Mouse (Mus musculus): ENCODE results near the gene Mogs. TPM values are rescaled to one million over a fixed set of nuclear protein-coding genes. Genes with fewer than 3 reads are reported as not detected.

Mogs gene
- polyA plus RNA-seq, 1 experiment, result 33.2 TPM

DNA sequence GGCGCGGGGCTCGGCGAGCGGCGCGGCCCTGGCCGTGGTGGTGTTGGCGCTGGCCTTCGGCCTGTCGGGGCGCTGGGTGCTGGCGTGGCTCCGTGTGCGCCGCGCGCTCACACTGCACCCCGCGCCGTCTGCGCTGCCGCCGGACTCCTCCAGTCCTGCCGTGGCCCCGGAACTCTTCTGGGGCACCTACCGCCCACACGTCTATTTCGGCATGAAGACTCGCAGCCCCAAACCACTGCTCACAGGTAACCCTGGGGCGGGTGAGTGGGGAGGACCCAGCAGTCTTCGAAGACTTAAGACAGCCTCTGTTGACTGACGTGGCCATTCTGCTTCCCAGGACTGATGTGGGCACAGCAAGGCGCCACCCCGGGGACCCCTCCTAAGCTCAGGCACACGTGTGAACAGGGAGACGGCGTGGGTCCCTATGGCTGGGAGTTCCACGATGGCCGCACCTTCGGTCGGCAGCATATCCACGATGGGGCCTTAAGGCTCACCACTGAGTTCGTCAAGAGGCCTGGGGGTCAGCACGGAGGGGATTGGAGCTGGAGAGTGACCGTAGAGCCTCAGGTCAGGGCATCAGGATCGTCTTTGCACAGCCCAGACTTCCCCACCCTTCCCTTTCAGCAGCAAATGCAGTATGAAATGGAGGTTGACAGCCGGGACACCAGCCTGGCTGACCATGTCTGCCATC is 531 bp downstream of the Mogs start:
- Histone ChIP-seq H3K27me3 (ENCODE audit: control insufficient read depth, insufficient read depth, insufficient read length) (no peaks in the 10 kb centered on the region), H3K4me3 (peak overlapping the region; percentile 75), H3K79me2 (ENCODE audit: control insufficient read depth, insufficient read depth) (peaks cover 20% of the 10 kb centered on the region), H3K36me3 (ENCODE audit: control insufficient read depth, insufficient read depth) (no peaks in the 10 kb centered on the region), H3K4me2 (ENCODE audit: low read depth) (peak overlapping the region; percentile 88), H3ac (ENCODE audit: control insufficient read depth, insufficient read length) (peak overlapping the region; percentile 90)
- no peak for TF ChIP-seq POLR2A (IDR thresholded peaks at IDR 0.05; ENCODE audit: insufficient read length, low read depth)
- no peak for TF ChIP-seq MYOD1 (IDR thresholded peaks at IDR 0.05; ENCODE audit: control insufficient read depth in 1 of 3, insufficient read length in 2 of 3, low read depth in 2 of 3)
- TF ChIP-seq TCF12 (IDR thresholded peaks at IDR 0.05; ENCODE audit: insufficient read depth, poor library complexity, severe bottlenecking), result no peak
- no peak for TF ChIP-seq MYOG (IDR thresholded peaks at IDR 0.05; ENCODE audit: control insufficient read depth in 1 of 3, insufficient read depth in 1 of 3, insufficient read length in 2 of 3, low read depth in 2 of 3)
- TF ChIP-seq TCF3 (IDR thresholded peaks at IDR 0.05; ENCODE audit: insufficient read length, low read depth), result no peak
- TF ChIP-seq POLR2AphosphoS2 (IDR thresholded peaks at IDR 0.05; ENCODE audit: insufficient read length, low read depth), result no peak
- TF ChIP-seq E2F4 (IDR thresholded peaks at IDR 0.05; ENCODE audit: insufficient read depth), result no peak
- no peak for TF ChIP-seq MAX (IDR thresholded peaks at IDR 0.05; ENCODE audit: low read depth)
- no peak for TF ChIP-seq USF1 (IDR thresholded peaks at IDR 0.05; ENCODE audit: low read depth)
- TF ChIP-seq CEBPB (IDR thresholded peaks at IDR 0.05; ENCODE audit: insufficient read depth, poor library complexity, severe bottlenecking), result no peak
- no peak for TF ChIP-seq SRF (IDR thresholded peaks at IDR 0.05; ENCODE audit: control insufficient read depth, insufficient read length, low read depth)
- TF ChIP-seq REST (IDR thresholded peaks at IDR 0.05; ENCODE audit: insufficient read depth, insufficient read length), result no peak

- TF ChIP-seq POLR2AphosphoS2 (IDR thresholded peaks at IDR 0.05; ENCODE audit: insufficient read length, low read depth) (peak; percentile 28), TCF3 (IDR thresholded peaks at IDR 0.05; ENCODE audit: insufficient read length, low read depth) (no peak)
These were observed 1.3 kb downstream of the Mogs start for GRCm38 (mm10) chr6:83116373-83117164.

DNA sequence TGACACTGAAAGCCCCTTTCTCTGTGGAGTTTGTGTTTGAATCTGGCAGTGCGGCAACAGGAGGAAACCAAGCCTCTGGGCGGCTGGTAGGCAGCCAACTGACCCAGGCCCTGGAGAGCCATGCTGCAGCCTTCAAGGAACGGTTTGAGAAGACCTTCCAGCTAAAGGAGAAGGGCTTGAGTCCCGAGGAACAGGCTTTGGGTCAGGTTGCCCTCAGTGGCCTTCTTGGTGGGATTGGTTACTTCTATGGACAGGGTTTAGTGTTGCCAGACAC is 1.8 kb downstream of the Mogs start:
- Histone ChIP-seq H3K27me3 (ENCODE audit: control insufficient read depth, insufficient read depth, insufficient read length) (no peaks in the 10 kb centered on the region), H3K79me2 (ENCODE audit: control insufficient read depth, insufficient read depth) (peaks cover 21% of the 10 kb centered on the region), H3K4me3 (no peak overlapping the region), H3K36me3 (ENCODE audit: control insufficient read depth, insufficient read depth) (no peaks in the 10 kb centered on the region), H3ac (ENCODE audit: control insufficient read depth, insufficient read length) (no peak overlapping the region), H3K4me2 (ENCODE audit: low read depth) (no peak overlapping the region)
- no peak for TF ChIP-seq USF1 (IDR thresholded peaks at IDR 0.05; ENCODE audit: low read depth)
- TF ChIP-seq SRF (IDR thresholded peaks at IDR 0.05; ENCODE audit: control insufficient read depth, insufficient read length, low read depth), result no peak
- no peak for TF ChIP-seq CEBPB (IDR thresholded peaks at IDR 0.05; ENCODE audit: insufficient read depth, poor library complexity, severe bottlenecking)
- no peak for TF ChIP-seq MAX (IDR thresholded peaks at IDR 0.05; ENCODE audit: low read depth)
- TF ChIP-seq POLR2A (IDR thresholded peaks at IDR 0.05; ENCODE audit: insufficient read length, low read depth), result no peak
- TF ChIP-seq POLR2AphosphoS2 (IDR thresholded peaks at IDR 0.05; ENCODE audit: insufficient read length, low read depth), result no peak
- TF ChIP-seq E2F4 (IDR thresholded peaks at IDR 0.05; ENCODE audit: insufficient read depth), result no peak
- TF ChIP-seq TCF12 (IDR thresholded peaks at IDR 0.05; ENCODE audit: insufficient read depth, poor library complexity, severe bottlenecking), result no peak
- TF ChIP-seq MYOG (IDR thresholded peaks at IDR 0.05; ENCODE audit: control insufficient read depth in 1 of 3, insufficient read depth in 1 of 3, insufficient read length in 2 of 3, low read depth in 2 of 3), result no peak
- no peak for TF ChIP-seq TCF3 (IDR thresholded peaks at IDR 0.05; ENCODE audit: insufficient read length, low read depth)
- TF ChIP-seq REST (IDR thresholded peaks at IDR 0.05; ENCODE audit: insufficient read depth, insufficient read length), result no peak
- TF ChIP-seq MYOD1 (IDR thresholded peaks at IDR 0.05; ENCODE audit: control insufficient read depth in 1 of 3, insufficient read length in 2 of 3, low read depth in 2 of 3), result no peak

More at GRCm38 (mm10) chr6:83116373-83117164, 1.3 kb downstream of the Mogs start:
- H3K79me2 ChIP-seq (ENCODE audit: control insufficient read depth, insufficient read depth), result peaks cover 21% of the 10 kb centered on the region
- H3K4me3 ChIP-seq, result peak overlapping the region; percentile 75
- no peaks in the 10 kb centered on the region for H3K36me3 ChIP-seq (ENCODE audit: control insufficient read depth, insufficient read depth)
- H3ac ChIP-seq (ENCODE audit: control insufficient read depth, insufficient read length), result peak overlapping the region; percentile 90
- H3K4me2 ChIP-seq (ENCODE audit: low read depth), result peak overlapping the region; percentile 88
- no peaks in the 10 kb centered on the region for H3K27me3 ChIP-seq (ENCODE audit: control insufficient read depth, insufficient read depth, insufficient read length)

DNA sequence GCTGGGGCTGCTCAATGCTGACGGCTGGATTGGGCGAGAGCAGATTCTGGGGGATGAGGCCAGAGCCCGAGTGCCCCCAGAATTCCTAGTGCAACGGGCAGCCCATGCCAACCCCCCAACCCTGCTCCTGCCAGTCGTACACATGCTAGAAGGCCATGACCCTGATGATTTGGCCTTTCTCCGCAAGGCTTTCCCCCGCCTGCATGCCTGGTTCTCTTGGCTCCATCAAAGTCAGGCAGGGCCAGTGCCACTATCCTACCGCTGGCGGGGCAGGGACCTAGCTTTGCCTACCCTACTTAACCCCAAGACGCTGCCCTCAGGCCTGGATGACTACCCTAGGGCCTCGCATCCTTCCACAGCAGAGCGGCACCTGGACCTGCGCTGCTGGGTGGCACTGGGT is 2.3 kb downstream of the Mogs start:
- no peak overlapping the region for H3K4me3 ChIP-seq
- TF ChIP-seq REST (IDR thresholded peaks at IDR 0.05; ENCODE audit: insufficient read depth, insufficient read length), result no peak
- peak; percentile 62 for TF ChIP-seq POLR2AphosphoS2 (IDR thresholded peaks at IDR 0.05; ENCODE audit: insufficient read length, low read depth)
- no peak overlapping the region for H3ac ChIP-seq (ENCODE audit: control insufficient read depth, insufficient read length)
- H3K4me2 ChIP-seq (ENCODE audit: low read depth), result no peak overlapping the region
- no peaks in the 10 kb centered on the region for H3K27me3 ChIP-seq (ENCODE audit: control insufficient read depth, insufficient read depth, insufficient read length)
- no peaks in the 10 kb centered on the region for H3K36me3 ChIP-seq (ENCODE audit: control insufficient read depth, insufficient read depth)
- peaks cover 24% of the 10 kb centered on the region for H3K79me2 ChIP-seq (ENCODE audit: control insufficient read depth, insufficient read depth)

DNA sequence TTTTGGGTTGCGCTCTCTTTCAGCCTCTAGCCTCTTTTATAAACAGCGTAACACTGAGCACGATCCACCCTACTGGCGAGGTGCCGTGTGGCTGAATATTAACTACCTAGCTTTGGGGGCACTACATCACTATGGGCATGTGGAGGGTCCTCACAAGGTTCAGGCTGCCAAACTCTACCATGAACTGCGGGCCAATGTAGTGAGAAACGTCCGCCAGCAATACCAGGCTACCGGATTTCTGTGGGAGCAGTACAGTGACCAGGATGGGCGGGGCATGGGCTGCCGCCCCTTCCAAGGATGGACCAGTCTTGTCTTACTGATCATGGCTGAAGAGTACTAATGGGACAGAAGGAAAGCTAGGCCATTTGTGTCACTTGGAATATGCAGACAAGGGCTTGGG is 3.1 kb downstream of the Mogs start:
- Histone ChIP-seq H3K79me2 (ENCODE audit: control insufficient read depth, insufficient read depth) (peaks cover 27% of the 10 kb centered on the region), H3ac (ENCODE audit: control insufficient read depth, insufficient read length) (no peak overlapping the region), H3K27me3 (ENCODE audit: control insufficient read depth, insufficient read depth, insufficient read length) (no peaks in the 10 kb centered on the region), H3K4me3 (no peak overlapping the region), H3K36me3 (ENCODE audit: control insufficient read depth, insufficient read depth) (no peaks in the 10 kb centered on the region), H3K4me2 (ENCODE audit: low read depth) (no peak overlapping the region)
- TF ChIP-seq SRF (IDR thresholded peaks at IDR 0.05; ENCODE audit: control insufficient read depth, insufficient read length, low read depth) (no peak), USF1 (IDR thresholded peaks at IDR 0.05; ENCODE audit: low read depth) (no peak), MAX (IDR thresholded peaks at IDR 0.05; ENCODE audit: low read depth) (no peak), TCF12 (IDR thresholded peaks at IDR 0.05; ENCODE audit: insufficient read depth, poor library complexity, severe bottlenecking) (no peak), POLR2AphosphoS2 (IDR thresholded peaks at IDR 0.05; ENCODE audit: insufficient read length, low read depth) (peak; percentile 54), POLR2A (IDR thresholded peaks at IDR 0.05; ENCODE audit: insufficient read length, low read depth) (peak; percentile 19)
